Mouse (Mus musculus): Measurements from ENCODE around the gene Strap. TPM values are rescaled to one million over a fixed set of nuclear protein-coding genes. Genes with fewer than 3 reads are reported as not detected.

Gene Strap
- total RNA-seq, 2 experiments from 2014 or later: 123 to 129 TPM

DNA sequence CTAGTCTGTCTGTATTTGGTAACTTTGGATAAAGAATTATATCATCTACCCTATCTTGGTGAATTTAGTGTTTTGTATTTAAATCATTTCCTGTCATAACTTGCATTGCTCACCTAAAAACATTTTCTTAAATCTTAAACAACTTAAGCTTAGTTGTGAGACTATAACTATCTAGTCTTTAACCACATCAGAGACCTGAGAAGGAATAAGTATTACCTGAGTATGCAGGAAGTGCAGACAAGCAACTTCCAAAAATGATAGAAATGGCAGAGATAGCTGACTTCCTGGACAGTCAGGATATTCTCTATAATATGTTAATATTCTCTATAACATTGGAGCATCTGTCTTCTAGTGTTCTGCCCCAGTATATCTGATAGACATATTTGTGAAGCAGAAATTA, 31.3 kb downstream of the Strap start:
- no peak for DNase-seq (ENCODE audit: low spot score in 2 of 2)
- intact Hi-C loops (cut with DNase I): no loop called here

DNA sequence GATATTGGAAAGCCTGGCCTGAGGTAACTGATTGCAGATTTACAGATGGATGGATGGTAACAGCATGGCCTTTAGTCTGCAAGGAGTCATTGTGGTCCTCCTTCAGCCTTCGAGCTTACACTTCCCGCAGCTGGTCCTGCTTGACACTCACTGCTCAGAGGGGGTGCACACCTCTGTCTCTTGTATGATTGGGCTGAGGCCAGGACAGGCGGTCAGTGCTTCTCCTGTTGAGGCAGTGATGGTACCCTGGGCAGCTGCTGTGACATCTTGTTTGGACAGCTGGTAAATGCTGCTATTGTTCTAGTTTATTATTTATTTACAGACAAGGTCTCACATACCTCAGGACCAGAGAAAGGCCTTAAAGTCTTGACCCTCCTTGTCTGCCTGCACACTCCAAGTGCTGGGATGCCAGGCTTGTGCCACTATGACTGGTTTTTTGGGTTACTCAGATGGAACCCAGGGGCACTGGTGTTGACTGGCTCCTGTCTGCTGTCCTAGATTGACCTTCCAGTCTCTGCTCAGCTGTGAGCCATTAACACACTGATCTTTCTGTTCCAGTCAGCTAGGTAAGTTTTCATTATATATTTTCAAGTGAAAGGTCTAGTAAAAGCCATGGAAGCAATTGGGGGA, 36.9 kb downstream of the Strap start:
- no peak for DNase-seq (ENCODE audit: low spot score in 2 of 2)
- intact Hi-C loops (cut with DNase I): no loop called here

DNA sequence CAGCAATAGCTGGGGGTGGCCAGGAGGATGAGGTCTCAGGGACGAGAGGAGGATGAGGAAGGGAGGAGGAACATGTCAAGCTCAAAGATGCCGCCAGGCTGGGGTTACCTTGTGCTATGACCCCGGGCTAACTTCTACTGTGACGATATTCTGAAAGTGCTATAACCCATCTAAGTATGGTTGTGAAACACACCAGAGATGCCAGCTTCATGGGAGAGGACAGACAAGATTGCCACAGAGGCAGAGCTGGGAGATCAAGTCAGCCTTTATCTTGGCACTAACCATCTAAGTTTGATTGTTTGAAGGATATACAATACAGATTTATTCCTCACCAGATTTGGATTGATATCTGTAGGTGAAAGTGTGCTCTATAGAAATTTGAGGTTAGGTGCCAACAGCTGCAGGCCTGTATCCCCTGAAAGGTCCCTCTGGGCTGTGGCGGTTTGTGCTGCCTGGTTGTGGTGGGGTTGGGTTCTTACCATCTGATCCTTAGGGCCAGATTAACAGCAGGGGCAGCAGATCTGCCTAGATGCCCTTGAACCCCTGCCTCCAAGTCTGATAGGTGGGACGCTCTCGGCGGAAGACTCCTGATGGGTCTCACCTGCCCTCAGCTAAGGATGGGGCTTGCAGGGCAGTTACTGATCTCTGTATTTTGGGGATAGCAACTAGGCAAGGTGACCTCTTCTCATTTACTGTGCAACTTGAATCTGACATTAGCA, 38.2 kb downstream of the Strap start:
- intact Hi-C loops (cut with DNase I): no loop called here
- no peak for DNase-seq (ENCODE audit: low spot score in 2 of 2)

DNA sequence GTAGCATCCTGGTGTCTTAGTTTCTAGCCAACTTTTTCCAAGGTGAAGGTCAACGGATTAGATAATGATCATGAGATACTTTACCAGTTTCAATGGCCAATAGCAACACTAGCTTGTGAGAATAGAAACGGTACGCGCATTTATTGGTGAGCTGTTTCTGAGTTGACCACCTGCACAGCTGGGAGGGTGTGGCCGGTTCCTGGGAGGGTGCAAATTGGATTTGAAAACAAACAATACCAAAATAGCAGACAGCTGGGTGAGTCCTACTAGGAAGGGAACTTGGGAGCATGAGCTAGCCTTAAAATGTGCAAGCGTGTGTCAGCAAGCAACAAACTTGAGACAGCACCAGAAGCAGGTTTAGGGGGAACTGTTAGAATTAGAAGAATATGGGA, 38.8 kb downstream of the Strap start:
- no peak for DNase-seq (ENCODE audit: low spot score in 2 of 2)
- intact Hi-C loops (cut with DNase I): no loop called here

DNA sequence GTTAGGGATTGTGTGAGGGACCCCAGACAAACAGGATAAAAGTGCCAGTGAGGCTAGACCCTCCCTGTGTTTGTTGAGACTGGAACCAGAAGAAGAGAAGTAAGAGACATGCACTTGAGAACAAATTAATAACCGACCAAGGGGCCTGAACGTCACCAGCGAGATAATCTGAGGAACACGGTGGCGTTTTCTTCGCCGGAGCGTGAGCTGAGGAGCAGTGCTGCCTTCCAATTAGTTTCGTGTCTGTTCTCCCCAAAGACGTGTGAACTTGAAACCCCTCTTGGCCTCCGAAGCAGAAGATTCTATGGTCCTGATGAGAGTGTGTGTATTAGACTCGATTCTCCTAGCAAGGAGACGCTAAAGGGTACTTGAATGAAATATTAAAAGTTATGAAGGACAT, 39.3 kb downstream of the Strap start:
- no peak for DNase-seq (ENCODE audit: low spot score in 2 of 2)
- intact Hi-C loops (cut with DNase I): no loop called here

DNA sequence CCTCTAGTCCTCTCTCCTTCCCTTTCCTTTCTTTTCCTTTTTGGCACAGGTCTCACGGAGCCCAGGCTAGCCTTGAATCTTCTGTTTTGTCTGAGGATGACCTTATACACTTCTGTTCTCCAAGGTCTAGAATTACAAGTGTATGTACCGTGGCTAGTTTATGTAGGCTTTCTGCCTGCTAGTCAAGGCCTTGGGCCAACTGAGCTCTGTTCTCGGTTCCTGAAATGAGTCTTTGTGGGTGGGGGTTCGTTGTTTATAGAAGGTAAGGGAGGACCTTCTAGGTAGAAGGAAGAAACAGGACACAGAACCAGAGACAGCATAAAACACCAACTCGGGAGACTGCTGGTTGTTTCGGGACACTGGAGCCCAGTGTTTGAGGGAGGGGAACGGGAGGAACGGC, 40.3 kb downstream of the Strap start:
- intact Hi-C loops (cut with DNase I): no loop called here
- DNase-seq (ENCODE audit: low spot score in 2 of 2): no peak

DNA sequence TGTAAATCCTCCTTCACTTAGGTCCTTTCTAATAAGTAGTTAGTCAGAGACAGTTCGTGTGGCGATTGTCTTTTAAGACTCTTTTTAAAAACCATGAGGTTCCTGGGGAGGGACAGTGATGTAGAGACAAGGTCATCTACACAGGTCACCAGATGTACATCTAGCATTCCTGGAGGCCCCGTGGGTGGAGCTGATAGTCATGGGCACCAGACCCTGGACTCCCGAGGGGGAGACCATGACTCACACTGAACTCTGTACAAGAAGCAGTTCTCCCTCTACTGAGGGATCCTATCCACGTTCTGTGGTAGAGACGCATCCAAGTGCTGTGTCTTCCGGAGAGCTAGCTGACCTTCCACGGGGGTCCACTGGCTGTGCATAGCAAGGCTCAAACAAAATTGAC, 42.1 kb downstream of the Strap start:
- no peak for DNase-seq (ENCODE audit: low spot score in 2 of 2)
- intact Hi-C loops (cut with DNase I): no loop called here

DNA sequence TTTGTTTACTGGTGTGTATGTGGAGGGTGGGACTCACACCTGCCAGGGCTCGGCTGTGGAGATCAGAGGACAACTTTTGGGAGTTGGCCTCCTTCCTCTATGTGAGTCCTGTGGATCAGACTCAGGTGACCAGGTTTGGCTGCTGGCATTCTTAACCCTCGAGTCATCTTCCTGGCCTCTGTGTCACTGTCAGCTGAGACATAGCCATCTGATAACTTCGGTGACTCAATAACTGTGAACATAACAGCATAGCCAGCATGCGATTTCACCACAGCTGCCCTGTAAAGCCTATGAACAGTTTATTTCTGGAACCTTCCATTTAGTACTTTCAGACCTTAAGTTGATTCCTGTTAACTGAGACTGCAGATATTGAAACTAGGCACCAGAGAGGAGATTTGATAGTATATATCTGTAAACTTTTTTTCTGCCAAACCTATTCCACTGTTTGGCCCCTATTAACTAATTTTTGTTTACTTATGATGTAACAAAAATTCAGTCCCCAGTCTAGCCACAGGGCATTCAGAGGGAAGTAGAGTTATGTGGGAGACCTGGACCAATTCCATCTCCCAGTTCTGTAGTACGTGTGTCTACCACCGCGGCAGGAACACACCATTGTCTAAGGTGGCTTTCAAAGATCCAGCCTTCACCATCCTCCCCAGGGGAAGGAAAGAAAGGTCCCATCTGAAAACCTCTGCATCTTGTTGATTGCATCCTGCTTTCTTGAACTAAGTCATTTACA, 49.2 kb downstream of the Strap start:
- intact Hi-C loops (cut with DNase I): no loop called here
- no peak for DNase-seq (ENCODE audit: low spot score in 2 of 2)

DNA sequence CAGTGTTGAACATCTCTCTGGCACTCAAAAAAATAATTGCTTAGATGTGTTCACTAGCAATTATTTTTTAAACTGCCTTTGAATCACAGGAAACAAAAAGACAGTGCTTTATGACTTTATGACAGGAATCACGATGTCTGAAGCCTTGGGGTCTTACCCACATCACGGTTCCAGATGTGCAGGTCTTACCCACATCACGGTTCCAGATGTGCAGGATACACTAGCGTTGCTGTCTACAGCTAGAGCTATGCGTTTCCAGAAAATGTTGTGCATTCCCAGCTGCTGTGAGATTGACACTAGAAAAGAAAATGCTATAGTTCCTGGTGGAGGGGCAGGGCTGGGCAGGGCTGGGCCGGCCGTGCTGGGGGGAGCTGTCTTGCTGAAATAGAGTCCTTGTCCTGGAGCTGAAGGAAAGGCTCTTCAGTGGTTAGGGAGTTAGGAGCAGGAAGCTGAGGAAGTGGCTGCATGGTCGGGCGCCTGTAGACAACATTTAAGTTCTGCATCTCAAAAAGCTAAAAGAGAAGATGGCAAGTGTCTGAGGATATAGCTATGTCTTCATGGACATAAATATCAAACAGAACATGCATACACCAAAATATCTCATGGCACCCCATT, 54.2 kb downstream of the Strap start:
- intact Hi-C loops (cut with DNase I): no loop called here
- DNase-seq (ENCODE audit: low spot score in 2 of 2): no peak

DNA sequence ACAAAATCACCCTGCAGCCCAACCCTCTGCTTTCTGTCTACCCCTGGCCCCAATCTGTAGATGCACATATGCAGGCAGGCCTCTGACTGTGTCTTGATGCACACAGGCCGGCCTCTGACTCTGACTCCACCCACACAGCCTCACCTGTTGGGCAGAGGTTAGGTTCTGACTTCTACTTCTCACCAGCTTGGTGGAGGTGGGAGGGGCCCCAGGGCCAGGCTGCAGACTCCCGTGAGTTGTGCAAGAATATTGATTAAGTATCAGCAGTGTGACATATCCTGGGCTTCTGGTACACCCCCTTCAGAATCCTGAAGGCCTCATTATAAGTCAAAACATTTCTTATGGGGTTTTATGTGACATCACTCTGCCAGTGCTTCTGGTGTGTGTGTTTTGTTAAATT, 54.8 kb downstream of the Strap start:
- DNase-seq (ENCODE audit: low spot score in 2 of 2): no peak
- intact Hi-C loops (cut with DNase I): no loop called here

DNA sequence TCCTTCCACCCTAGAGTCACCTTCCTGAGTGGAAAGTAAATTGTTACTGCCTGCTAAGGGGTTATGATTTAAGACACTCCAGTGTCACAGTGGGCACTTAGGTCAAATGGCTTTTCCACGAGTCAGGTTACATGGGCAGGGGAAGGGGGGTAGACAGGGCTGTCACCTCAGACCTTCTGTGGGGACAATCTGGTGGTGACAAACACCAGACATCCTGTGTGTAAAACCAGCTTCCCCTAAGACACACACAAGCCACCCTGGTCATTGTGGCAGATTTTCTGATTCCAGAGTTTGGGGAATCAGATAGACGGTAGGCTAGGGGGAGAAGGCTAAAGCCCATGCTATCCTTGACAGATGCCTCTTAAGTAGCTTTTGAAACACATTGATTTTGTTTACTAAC, 60.6 kb downstream of the Strap start:
- DNase-seq (ENCODE audit: low spot score in 2 of 2): no peak
- intact Hi-C loops (cut with DNase I): loop anchor here (5.0 kb wide), 1 partner anchor 357 kb away; no protein-coding TSS in a partner anchor

DNA sequence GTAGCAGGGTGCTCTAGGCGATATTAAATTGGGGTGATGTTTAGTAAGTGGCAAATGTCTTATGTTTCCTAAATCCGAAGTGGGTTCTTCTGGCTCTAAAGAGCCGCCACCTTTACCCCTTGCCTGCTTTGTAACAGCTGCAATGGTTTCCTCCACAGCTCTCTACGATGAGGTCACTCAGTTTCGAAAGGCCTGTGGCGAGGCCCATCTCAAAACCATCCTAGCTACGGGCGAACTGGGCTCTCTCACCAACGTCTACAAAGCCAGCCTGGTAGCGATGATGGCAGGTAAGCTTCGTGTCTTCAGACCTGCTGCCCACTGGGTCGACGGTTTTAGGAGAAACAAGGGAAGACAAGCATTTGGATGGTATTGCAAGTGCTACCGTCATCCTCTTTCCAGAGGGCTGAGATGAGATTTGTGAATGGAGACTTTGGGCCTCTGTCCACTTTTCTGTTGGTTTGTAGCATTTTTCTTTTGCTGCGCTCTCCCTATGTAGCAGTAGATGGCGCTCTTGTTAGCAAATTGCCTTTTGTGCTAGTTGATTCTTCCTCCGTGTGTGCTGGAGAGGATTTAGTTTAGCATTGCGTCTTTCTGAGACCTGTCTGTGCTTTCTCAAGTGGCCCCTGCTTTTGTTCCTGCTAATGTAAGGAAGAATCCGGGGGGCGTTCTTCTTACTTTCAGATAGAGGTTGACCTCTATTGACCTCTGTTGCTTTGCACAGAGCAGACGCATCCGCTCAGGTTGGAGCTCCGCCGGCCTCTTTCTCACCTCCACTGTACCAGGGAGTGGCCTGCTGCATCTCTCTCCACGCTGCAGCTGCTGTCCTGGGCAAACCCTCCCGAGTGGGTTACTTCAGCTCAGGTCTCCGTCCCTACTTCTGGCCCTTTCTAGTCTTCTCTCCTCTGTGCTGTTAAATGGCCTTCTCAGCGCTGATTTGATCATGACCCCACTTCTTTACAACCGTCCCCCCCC, 62.0 kb downstream of the Strap start:
- DNase-seq (ENCODE audit: low spot score in 2 of 2): peak; percentile 69 to 77
- intact Hi-C loops (cut with DNase I): loop anchor here (5.0 kb wide), 1 partner anchor 355 kb away; no protein-coding TSS in a partner anchor

DNA sequence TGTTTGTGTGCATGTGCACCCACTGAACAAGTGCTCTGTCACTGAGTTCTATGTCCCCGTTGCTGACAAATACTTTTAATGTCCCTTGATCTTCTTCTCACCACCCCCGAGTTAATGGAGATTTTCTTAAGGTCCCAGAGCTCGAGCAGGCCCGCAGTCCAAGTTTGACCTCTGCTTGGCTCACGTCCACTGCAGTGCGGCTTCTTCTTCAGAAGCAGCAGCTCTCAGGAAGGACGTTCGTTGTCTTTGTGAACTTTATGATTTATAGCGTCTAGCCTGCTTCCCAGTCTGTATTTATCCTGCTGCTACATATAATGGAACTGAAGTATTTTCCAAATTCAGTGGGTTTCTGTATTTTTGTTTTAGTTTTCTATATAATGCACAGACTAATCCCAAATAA, 64.4 kb downstream of the Strap start:
- DNase-seq (ENCODE audit: low spot score in 2 of 2): no peak
- intact Hi-C loops (cut with DNase I): loop anchor here (5.0 kb wide), 1 partner anchor 353 kb away; no protein-coding TSS in a partner anchor

Other genes starting within 250 kb of the Strap start
- gene Eps8, start 80.2 kb upstream of the Strap start, total RNA-seq (2021): 10 to 100 TPM; 30.1 to 32.2 TPM
- 1 to 10 TPM; 6.1 to 7.9 TPM for gene Dera, start 19.5 kb downstream of the Strap start, total RNA-seq (2021)

Data from left cerebral cortex, postnatal 14 days (tissue).